Mouse (Mus musculus) c-Kit-positive CD71-negative TER-119-negative erythroid progenitor cells, embryonic 14.5 days (primary cell): Measurements from ENCODE around the gene Agmat.
"Not testable (repeated sequence)": the region's sequence is repeated elsewhere in the genome, so short reads cannot be mapped to it uniquely, and the experiment has no call there.

ENCODE experiments used
- DNase-seq: peaks from one replicate; pipeline ENCODE4 v3.0.0-alpha.2; 2013; ENCODE audit warnings: low read depth

The Agmat gene

GRCm38 (mm10) chr4:141736856-141737255 is 9.6 kb upstream of the Agmat start:
- DNase-seq: no peak

- no peak for DNase-seq
These were observed 8.5 kb upstream of the Agmat start for GRCm38 (mm10) chr4:141738015-141738414.

GRCm38 (mm10) chr4:141741856-141742255 is 4.6 kb upstream of the Agmat start:
- no peak for DNase-seq

DNA sequence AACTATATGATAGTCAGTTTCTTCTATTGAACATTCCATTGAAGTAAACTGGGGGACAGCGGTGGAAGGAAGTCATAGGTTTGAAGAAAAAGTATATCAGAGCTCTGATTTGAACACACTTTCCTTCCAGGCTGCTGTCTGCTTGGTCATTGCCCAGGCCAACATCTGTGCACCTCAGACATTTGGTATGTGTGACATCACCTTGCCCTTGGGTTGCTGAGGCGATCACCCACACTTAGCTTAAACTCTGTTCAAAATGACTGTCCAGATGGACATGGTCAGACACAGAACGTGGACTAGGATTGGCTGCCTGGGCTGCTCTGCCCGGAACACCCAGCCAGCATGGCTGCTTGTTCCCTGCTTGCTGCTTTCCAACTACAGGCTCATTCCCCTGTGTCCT is 4.1 kb upstream of the Agmat start:
- DNase-seq: no peak

- DNase-seq: no peak
These were observed 3.1 kb downstream of the Agmat start for GRCm38 (mm10) chr4:141749557-141749956.

DNA sequence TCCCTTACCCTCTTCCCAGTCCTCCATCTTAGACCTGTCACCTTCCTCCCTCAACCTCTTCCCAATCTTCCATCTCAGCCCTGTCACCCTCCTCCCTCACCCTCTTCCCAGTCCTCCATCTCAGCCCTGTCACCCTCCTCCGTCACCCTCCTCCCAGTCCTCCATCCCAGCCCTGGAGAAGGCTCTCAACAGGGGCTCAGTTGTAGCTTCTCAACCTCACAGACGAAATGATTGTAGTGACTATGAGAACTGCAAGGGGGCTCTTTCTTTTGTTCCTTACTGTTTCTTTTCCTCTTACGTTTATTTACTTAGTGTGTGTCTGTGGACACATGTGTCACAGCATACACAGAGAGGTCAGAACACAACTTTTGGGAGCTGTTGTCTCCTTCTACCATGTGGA is 4.4 kb downstream of the Agmat start:
- no peak for DNase-seq

DNA sequence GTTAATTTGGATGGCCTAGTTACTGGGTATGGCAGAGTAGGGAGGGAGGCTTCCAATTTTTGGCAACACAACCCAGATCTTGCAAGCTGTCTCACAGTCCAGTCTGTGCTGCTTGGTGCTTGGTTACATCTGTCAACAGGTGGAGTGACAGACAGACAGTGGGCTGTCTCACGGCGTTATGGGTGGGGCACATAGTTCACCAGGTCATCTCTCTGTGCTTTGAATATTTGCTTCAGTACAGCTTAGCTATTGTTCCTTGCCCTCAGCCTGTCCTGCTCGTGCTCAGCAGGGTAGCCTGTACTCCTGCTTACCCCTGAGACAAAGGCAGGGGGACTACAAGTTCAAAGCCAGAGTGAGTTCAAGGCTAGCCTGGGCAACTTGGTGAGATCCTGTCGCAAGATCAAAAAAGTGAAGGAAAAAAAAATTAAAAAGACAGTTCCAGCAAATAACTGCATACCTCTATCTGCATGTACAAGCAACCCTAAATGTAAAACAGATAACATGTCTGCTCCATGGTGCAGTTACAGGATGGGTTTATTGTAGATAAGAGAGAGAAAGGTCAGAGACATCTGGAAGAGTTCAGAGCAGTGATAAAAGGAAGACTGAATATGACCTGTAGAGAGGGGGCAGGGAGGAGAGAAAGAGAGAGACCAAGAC is 5.1 kb downstream of the Agmat start:
- DNase-seq: no peak

DNA sequence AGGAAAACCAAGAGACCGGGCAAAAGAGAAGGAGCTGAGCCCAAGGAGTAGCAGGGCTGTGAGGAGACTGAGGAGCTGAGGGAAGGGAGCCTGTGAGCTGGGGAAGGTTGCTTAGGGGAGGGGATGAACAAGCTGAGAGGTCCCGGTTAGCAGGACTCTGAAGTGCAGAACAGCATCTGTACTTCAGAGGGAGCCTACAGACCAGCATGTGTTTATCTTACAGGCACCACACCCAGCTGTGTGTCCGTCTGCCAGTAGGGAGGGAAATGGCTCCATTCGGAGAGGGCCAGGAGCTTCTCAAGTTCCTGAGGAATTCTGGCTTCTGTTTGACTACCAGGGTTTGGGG is 5.6 kb downstream of the Agmat start:
- DNase-seq: no peak

DNA sequence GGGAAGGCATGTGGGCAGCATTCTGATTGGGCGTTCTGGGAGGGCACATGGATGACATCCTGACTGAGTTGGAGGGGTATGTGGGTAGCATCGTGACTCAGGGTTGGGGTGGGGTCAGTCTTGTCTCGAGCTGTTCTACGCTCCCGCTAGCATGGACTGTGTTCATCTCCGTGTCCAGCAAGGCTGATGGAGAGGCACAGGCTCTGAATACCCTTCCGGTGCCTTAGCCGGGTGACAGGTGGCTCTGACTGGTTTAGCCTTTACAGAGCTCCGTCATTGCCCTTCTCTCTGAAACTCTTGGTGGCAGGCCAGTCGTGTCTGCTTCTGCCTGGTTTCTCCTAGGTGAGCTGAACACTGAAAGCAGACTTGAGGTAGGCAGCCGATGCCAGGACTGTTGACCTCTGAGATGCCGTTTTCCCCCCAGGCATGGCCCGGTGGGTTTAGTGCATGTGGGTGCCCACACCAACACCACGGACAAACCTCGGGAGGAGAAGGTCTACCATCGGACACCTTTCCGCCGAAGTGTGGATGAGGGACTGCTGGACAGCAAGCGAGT is 9.0 kb downstream of the Agmat start:
- no peak for DNase-seq

DNA sequence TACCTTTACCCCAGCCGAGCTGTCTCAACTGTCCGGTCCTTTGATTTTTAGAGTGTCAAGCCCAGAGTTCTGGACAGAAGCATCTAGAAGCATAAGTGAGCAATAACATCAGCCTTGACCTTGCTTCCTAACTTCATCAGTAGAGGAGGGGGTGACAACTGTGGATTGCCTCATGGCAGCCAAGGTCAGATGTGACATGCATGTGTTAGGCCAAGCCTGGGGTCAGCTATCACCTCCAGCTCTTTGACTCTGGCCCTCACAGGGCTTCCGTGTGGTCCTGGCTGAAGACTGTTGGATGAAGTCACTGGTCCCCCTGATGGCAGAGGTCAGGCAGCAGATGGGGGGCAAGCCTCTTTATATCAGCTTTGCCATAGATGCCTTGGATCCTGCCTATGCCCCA is 10.7 kb downstream of the Agmat start:
- DNase-seq: no peak

DNA sequence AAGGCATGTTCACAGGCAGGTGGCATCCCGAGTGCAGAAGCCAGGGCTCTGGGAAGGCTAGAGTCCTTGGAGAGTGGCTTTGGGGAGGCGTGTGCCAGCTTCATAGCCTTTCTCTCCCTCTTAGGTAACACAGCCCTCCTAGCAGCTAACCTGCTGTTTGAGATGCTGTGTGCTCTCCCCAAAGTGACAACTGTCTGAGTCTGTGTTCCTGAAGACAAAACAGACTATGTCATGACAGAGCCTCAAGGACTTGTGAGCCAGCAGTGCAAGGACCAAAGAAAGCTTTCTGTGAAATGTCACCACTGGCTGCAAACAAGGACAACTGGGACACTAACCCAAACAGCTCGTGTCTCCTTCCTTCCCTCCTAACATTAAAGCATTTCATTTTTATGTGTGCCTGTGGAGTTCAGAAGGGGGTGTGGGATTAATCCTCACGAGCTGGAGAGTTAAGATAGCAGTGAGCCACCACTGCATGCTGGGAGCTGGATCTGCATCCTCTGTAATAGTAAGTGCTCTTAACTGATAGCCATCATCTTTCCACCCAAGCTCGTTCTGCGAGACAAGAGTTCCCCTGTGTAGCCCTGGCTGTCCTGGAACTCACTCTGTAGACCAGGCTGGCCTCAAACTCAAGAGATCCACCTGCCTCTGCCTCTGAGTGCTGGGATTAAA is 12.5 kb downstream of the Agmat start:
- no peak for DNase-seq

DNA sequence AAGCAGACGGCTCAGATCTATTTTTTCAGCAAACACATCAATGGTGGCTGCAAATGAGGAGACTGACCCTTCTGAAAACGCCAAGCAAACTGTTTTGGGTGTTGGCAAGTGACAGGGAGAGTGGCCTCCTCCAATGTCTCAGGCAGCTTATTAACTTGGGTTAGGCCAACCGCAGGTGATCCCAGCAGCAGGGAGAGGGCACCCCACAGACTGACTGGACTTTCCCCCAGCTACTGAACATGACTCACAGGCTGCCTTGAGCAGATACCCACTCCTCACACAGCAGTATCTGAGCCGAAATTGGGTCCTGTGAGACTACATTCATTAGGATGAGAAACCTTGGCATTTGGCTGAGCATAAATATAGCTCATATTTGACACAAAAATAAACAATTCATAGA is 14.5 kb downstream of the Agmat start:
- no peak for DNase-seq

DNA sequence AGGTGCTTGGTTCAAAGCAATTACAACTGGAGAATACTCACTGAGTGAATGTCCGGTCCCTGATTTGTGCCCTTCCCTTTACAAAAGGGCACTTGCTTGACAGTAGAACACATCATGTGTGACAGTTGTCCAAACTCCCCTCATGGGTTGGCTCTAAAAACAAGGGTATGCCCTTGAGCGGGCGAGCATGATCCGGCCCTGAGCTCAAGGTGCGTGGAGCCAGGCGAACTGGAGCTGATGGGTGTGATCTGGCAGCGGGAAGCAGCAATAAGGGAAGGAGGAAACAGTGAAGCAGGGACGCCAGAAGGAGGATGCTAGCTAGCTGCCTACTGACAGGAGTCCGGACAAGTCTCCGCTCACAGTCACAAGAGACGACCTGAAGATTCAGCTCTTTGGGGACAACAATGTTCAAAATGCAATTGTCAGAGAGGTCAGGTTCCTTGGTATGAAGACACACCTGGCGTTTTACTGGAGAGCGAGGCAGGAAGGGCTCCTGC is 15.7 kb downstream of the Agmat start:
- no peak for DNase-seq

- DNase-seq: no peak
These were observed 17.0 kb downstream of the Agmat start for GRCm38 (mm10) chr4:141763476-141763875.

DNA sequence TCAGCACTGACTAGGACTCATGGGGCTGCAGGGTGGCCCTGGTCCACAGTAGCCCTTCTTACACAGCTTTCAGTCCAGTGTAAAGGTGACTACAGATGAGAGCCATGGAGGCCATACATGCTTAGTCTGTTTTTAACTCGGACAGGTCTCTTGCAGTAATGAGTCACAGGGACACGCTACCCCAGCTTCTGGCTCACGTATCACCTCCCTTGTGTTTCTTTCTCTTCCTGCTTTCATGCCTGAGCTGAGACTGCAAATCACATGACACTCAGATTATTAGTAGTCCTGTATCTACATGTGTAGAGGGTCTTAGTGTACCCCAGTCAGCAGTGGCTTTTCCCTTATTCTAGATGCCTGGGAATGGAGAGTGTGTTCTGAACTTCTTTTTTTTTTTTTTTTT is 18.5 kb downstream of the Agmat start:
- no peak for DNase-seq

DNA sequence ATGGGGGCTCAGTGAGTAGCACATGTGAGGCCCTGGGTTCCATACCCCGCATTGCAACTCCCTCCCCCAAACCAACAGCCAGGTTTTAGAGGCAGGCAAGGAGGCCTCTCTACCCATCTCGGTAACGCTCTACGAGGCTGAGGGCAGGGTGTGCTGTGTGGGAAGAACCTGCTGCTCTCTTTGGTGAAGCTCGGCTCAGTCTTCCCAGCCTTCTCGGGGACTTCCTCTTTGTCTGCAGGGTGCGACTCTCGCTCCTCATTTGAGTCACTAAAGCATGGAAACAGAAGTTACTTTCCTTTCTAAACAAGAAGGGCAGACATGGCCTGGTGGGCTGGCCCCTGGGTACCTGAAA is 19.8 kb downstream of the Agmat start:
- DNase-seq: no peak

DNA sequence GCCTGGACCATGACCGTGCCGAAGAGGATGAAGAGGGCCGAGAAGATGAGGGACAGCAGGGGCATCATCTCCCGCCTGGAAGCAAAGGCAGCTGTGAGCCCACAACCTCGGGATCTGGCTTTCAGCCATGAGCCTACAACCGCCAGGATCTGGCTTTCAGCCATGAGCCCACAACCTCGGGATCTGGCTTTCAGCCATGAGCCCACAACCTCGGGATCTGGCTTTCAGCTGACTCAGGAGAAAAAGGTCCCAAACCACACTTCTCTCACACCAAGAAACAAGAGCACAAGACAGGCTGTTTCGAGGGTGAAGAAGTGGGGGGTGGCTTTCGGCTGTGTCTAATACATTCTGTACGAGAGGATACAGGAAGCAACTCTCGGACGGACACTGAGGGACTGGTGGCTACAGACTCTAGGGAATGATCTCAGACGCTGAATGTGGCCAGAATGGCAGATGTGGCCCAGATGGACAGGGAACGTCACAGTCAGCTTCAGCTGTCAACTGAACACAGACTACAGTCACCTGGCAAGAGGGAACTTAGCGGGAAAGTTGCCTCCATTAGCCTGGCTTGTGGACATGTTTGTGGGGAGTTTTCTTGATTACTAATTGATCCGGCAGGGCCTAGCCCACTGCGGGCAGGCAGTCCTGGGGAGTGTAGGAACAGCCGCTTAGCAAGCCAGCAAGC is 20.3 kb downstream of the Agmat start:
- DNase-seq: no peak

DNA sequence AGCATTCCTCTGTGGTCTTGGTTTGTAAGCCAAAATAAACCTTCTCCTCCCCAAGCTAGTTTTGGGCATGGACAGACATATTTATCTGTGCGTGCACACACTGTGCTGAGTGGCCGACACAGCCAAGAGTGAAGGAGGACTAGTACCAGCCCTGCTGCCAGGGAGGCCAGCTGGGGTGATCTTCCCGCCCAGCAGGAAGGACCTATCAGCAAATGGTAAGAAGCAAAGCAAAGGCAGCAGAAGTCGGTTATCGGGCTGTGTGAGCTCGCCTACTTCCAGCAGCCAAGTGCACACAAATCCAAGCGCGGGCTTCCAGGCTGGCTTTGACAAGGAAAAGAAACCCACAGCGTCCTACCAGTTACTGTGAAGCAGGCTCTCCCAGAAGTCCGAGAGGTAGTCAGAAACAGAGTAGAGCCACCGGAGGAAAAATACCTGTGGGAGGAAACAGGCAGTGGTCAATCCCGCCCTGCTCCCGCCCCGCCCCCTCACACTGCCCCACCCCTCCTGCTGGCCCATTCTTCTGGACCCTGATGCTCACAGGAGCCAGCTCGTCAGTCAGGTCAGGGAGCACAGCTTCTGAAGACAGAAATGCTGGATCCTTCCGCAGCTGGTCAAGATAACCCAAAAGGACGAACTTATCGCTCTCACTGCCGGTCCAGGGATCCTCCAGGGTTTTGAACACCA is 21.0 kb downstream of the Agmat start:
- DNase-seq: no peak

DNA sequence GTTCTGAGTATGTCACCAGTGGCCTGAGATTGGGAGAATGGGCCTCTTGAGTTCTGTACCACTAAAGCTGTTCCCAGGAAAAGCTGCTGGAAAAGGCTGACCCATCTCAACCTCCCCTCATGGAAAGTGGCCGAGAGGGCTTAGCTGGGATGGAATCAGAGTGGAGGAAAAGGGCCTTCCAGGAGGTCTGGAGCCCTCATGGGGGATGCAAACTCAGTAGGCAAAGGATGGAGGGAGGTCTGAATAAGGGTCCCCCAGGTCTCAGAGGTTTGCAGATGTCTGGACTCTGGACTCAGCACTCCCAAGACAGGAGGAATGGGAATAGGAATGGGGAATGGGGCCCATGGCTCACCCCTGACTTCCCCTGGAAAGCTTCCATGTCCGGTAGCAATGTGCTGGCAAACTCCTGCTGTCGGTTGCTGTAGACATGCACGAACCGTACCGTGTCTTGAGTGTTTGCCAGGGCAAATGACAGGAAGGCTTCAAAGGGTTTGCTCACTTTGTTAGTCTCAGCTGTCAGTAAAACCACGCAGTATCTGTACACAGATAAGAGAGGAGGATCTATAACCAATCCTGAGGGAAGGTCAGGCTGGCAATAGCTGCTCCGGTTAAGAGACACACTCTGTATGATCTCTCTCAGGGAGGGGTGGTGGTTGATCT is 23.2 kb downstream of the Agmat start:
- no peak for DNase-seq

GRCm38 (mm10) chr4:141771823-141772222 is 25.4 kb downstream of the Agmat start:
- DNase-seq: no peak

- DNase-seq: not testable (repeated sequence)
These were observed 26.5 kb downstream of the Agmat start for GRCm38 (mm10) chr4:141773019-141773418.

GRCm38 (mm10) chr4:141779828-141780227 is 33.4 kb downstream of the Agmat start:
- no peak for DNase-seq
